Mouse (Mus musculus): ENCODE results near the gene Spata5. TPM values are rescaled to one million over a fixed set of nuclear protein-coding genes. Genes with fewer than 3 reads are reported as not detected.

Gene Spata5
- polyA plus RNA-seq, 1 experiment from 2014 or later = 43.9 TPM

DNA sequence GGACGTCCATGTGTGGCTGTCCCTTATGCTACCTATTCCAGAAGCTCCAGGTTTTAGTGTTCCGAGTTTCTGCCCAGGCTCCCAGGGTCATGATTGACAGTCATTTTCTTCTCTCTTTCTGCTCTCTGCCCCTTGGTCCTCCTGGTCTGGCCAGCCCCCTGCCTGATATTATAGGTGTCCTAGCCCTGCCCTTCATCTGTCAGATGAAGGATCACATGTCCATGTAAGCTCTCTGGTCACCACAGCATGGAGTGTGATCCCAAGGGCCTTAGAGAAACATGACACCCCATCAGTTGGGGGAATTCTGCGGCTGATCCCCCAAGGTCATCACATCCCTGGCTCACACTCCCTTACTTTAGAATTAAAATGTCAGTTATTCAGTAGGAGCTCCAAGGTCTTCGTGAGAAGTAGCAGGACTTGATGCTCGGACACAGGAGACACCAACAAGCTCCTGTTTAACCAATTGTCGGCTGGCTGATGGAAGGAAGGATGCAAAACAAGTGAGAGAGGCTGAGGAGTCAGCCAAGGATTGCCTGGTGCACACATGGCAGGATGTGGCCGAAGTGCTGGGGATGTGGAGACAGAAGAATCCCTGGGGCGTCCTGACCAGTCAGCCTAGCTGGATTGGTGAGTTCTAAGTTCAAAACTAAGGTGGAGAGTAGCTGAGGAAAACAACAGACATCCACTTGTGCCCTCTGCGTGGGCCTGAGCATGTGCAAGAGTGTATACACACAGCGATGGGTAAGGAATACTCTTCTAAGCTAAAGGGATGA, 195.4 kb downstream of the Spata5 start:
- 89% methylated on average over 10 of the region's 10 CpGs for WGBS
- H3K27me3 ChIP-seq = 0 out of 2 replicates have a peak, but pooled peaks cover 3% of the 10 kb centered on the region

GRCm38 (mm10) chr3:37616586-37617547, 197.2 kb downstream of the Spata5 start:
- Histone ChIP-seq H3K4me2 (replicated peaks) (no peak overlapping the region), H3K27ac (replicated peaks) (no peak overlapping the region)
- 54% methylated on average over 21 of the region's 21 CpGs for WGBS

More for the DNA sequence above, 195.4 kb downstream of the Spata5 start:
- H3K4me2 ChIP-seq (replicated peaks) = no peak overlapping the region
- H3K4me1 ChIP-seq = peaks cover 4% of the 10 kb centered on the region; the same call in 1 of the 2 replicates
- ATAC-seq (ENCODE audit: low FRiP score, low read depth) = no peak
- no peaks in the 10 kb centered on the region for H3K9me3 ChIP-seq
- no peak overlapping the region for H3K27ac ChIP-seq (replicated peaks)
- no peaks in the 10 kb centered on the region for H3K36me3 ChIP-seq
- H3K4me3 ChIP-seq = no peak overlapping the region
- H3K9ac ChIP-seq (replicated peaks) = no peak overlapping the region

More at GRCm38 (mm10) chr3:37616586-37617547, 197.2 kb downstream of the Spata5 start:
- no peak overlapping the region for H3K9ac ChIP-seq (replicated peaks)
- no peaks in the 10 kb centered on the region for H3K36me3 ChIP-seq
- no peak for ATAC-seq (ENCODE audit: low FRiP score, low read depth)
- H3K27me3 ChIP-seq = 0 out of 2 replicates have a peak, but pooled peaks cover 3% of the 10 kb centered on the region
- no peak overlapping the region for H3K4me3 ChIP-seq
- H3K9me3 ChIP-seq = no peaks in the 10 kb centered on the region
- peaks cover 4% of the 10 kb centered on the region; the same call in 1 of the 2 replicates for H3K4me1 ChIP-seq

Other genes starting within 250 kb of the Spata5 start
- not detected in 2 replicates for gene Il21, start 187.3 kb upstream of the Spata5 start, polyA plus RNA-seq (2016; fragmentation: Nextera tagmentation; extraction: Ambion mirVana)
- gene Bbs12, start 107.3 kb upstream of the Spata5 start, polyA plus RNA-seq (2016; fragmentation: Nextera tagmentation; extraction: Ambion mirVana) = 7.2 and 7.3 TPM in 2 replicates
- gene Cetn4, start 107.2 kb upstream of the Spata5 start, polyA plus RNA-seq (2016; fragmentation: Nextera tagmentation; extraction: Ambion mirVana) = 1.6 and 2.1 TPM in 2 replicates
- gene Fgf2, start 71.5 kb upstream of the Spata5 start, polyA plus RNA-seq (2016; fragmentation: Nextera tagmentation; extraction: Ambion mirVana) = 1.2 and 1.3 TPM in 2 replicates
- 2.4 and 3.6 TPM in 2 replicates for gene Nudt6, start 315 bp downstream of the Spata5 start, polyA plus RNA-seq (2016; fragmentation: Nextera tagmentation; extraction: Ambion mirVana)
- 7.9 and 8.3 TPM in 2 replicates for gene Spry1, start 220.1 kb downstream of the Spata5 start, polyA plus RNA-seq (2016; fragmentation: Nextera tagmentation; extraction: Ambion mirVana)

Data from midbrain, embryonic 12.5 days (tissue).